Mouse (Mus musculus) megakaryocyte progenitor cell, adult 5-6 weeks (primary cell): ENCODE results near the gene Rasal2. TPM values are rescaled to one million over a fixed set of nuclear protein-coding genes. Genes with fewer than 3 reads are reported as not detected.

ENCODE experiments used
- ATAC-seq: replicated peaks from 2 replicates; pipeline ENCODE4 v1.8.0; 2016; ENCODE audit warnings: mild to moderate bottlenecking, moderate TSS enrichment, inconsistent platforms; ENCODE audit not compliant: poor library complexity
- total RNA-seq, 2 experiments: library from RNA; stranded (forward) in 1 of 2; stranded (reverse) in 1 of 2; fragments of 157-497, 149-512 nt in 1 of 2; fragments of 200-1000 nt in 1 of 2; gene quantifications; 2 replicates each; pipeline versions ENCODE4 v1.2.3 to v1.2.4; 2015 to 2017

Rasal2 gene
- 1.3 and 3.2 TPM in 2 replicates for total RNA-seq (2015)
- 1.7 and 2.0 TPM in 2 replicates for total RNA-seq (2017)

DNA sequence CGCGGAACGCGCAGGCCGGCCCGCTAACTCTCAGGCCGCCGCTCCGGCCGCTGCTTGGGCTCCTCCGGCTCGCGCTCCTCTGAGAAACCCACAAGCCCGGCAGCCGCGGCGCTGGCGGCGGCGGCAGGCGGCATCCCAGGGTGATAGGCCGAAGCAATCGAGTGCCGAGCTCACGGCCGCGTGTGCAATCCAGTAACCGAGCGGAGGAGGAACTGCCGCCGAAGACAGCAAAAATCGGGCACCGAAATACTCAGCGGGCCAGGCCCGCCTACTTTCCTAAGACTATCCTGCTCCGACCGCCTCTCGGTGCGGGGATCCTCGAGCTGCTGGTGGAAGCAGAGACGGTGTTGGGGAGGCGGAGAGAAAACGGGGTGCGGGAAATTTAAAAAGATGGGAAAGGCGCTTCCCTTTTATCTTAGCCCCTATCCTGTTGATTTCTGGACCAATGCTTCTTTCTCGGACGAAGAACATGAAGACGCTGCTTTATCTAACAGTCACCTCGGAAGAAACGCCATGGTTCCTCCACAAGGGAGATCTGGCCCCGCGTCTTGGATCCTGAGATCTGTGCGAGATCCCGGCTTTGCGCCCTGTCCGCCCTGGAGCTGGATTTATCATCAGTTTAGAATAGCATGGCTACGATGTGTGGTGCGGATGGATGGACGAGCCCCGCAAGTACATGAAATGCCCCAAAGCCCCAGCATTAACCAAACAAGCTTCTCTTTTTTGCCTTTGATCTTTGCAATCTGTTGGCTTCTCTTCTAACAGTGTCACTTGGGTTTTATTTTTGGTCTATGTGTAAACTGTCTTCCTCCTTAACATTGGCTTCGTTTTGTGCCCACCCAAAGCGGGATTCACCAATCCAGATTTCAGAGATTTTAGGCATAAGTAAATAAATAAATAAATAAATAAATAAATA is at the start of gene Rasal2:
Rasal2 (minus strand) TSS at position 142 of the 916 bp plus-strand sequence.
- ATAC-seq, result peak; percentile 95

DNA sequence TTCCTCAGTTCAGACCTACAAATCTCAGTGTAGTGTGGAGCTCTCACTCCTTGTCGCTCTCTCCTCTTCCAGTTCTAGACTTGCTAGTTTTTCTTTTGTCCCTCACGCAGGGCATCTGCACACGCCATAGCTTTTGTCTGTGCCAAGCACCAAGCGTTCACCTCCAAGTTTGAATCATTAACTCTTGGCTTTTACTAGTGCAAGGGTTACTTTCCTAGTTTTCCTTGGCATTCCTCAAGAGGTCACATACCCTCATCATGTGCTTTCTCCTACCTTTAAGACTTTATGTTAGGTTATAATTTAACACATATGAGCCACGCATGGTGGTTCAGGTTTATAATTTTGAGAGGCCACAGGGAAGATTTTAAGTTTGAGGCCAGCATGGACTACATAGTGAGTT is 48.9 kb upstream of the Rasal2 start:
- ATAC-seq, result no peak

DNA sequence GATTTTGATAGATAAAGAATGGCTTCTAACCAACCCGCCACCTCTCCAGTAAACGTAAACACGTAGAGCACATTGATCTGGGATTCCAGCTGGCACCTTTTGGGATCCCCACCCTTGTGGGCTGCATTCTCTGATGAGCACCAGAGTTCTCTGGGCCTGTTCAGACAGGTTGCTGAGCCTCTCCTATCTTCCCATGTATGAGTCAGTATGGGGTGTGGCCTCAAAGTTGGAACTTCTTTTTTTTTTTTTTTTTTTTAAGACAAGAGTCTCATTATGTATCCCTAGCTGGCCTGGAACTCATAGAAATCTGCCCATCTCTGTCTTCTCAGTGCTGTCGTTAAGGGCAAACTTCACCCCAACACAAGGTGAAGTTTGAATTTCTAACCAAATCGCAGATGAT is 47.5 kb upstream of the Rasal2 start:
- ATAC-seq, result no peak

DNA sequence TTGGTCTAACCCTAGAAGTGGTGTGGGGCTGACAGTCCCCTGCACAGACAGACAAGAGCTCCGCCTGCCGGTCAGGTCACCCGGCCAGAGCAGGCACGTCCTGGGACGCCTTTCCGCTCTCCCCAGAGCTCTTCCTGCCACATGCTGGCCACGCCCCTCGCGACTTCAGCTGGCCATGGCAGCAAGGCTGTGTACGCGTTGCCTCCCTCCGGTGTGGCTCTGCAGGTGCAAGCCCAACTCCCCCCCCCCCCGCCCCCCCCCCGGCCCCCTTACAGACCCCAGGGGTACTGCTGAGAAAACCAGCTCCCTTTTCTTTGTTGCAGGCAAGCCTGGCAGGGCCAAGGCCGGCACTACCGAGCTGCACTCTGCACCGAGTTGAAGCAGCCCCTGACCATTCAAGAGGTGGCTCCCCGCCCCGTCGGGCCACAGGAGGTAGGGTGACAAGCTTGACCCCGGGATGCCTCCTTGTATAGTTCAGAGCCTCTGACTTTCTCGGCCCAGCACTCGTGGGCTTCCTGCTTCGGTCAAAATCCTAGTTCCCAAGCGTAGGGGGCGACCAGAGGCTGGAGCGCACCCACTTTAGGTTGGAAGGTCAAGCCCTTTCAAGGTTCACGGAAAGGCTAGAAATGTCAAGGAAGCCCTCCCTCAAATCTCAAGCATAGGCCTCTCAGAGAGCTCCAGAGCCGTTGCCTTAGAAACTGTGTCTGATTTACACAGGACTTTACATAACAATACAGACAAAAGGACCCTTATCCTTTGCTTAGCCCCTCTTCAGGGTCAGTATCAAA is 46.2 kb upstream of the Rasal2 start, which contains the start of gene Cryzl2:
Cryzl2 (plus strand) TSS at position 157 of the 788 bp plus-strand sequence.
- ATAC-seq, result peak; percentile 98

DNA sequence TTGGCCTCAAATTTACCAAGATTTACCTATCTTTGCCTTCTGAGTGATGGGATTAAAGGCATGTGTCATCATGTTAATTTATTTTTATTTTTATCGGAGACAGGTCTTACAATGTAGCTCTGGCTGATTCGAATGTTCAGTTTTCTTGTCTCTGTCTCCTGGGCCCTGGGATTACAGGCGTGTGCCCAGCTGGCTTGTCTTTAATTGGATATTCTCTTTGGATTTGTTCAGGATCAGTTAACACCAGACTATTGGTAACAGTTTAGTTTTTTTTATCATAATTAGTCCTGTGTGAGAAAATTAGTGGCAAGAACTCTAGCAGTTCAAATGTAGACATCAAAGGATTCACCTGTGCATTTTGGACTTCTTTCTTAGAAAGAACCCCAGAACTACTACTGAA is 45.4 kb upstream of the Rasal2 start:
- no peak for ATAC-seq

DNA sequence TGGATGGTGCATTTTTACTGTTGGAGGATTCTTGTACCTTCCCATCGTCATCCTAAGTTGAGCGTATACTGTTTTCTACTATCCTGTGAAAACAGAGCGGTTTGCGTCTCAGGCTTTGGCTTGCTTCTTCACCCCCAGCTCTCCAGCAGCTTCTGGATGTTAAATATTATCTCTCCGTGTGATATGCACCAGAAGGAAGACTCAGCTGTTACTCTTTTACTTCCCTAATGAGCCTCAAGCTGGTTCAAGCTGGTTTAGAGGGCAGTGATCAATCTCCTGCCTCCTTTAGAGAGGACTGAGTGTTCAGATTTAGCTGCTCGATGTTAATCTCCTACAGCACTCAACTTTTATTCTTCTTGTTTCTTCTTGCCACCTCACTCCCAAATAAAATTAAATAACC is 42.5 kb upstream of the Rasal2 start:
- no peak for ATAC-seq

DNA sequence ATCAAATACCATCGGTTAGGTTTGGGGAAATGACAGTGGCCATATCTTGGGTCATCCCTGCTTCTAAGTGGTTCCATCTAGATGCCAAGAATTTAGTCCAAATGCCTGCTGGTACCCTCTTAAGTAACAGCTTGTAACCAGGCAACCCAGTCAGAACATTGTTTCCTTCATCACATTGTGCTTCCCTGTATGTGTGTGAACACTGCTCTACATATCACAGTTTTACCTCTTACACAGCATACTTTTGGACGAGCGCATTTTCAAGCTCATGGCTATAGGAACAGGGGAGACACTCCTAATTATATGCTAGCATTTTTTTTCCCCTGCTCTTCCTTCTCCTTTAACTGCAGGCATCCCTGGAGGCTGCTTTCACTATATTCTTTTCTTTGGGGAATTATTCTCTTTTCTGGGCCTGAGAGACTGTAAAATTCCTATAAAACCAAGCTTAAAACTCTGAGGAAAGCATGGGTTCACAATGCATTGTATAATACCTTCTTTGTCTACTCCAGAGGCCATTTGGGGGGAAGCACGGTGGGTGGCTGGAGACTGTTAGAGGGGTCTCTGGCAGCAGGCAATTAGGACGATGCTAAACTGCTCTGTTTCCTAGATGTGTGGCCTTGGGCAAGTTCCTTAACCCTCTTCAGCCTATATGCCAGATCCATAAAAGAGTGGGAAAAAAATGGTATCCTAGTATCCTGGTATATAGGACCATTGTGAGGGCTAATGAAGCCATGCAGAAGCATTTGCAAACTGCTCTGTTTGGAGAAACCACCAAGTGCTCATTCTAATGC is 40.6 kb upstream of the Rasal2 start:
- ATAC-seq, result no peak

DNA sequence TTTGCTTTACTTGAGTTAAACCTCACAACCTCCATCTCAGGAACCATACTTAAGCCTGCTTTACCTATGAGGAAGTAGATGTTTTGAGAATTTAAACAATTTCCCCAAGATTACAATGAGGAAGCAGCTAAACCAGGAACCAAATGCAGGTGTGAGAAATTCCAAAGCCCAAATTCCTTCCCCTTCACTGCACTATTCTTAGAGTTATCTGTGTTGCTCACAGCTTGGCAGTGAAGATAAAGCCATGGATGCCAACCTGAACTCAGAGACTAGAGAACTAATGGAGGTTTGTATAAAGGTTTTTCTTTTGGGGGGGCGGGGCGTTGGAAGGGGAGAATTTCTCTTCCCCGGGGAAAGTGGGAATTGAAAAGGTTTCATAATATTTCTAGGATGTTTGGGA is 39.9 kb upstream of the Rasal2 start:
- no peak for ATAC-seq

DNA sequence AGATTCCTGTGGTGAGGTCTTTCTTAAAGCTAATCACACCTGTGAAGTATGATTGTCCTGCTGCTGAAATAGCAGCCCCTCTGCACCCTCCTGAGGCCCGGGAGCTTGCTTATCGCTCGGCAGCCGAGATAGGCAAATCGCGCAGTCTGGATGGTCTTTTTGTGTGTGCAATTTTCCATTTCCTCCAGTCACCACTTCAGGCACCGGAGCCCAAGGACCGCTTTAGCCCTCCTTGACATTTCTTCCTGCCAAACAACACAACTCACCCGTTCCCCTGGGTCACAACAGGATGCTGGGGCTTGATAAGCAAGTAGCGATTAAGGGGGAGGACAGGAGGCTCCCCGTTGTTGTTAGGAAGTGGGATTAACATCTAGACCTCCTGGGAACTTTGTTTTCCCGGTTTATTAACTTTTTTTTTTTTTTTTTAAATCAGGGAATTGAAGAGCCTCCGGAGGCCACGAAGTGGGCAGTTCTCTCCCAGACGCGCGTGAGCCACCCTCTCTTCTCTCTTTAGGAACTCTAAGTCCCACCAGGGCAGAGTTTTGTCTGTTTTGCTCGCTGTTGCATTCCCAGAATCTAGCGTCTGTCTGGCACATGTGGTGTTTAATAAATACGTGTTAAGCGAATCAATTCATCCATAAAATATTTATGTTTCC is 37.7 kb upstream of the Rasal2 start:
- peak; percentile 26 for ATAC-seq

DNA sequence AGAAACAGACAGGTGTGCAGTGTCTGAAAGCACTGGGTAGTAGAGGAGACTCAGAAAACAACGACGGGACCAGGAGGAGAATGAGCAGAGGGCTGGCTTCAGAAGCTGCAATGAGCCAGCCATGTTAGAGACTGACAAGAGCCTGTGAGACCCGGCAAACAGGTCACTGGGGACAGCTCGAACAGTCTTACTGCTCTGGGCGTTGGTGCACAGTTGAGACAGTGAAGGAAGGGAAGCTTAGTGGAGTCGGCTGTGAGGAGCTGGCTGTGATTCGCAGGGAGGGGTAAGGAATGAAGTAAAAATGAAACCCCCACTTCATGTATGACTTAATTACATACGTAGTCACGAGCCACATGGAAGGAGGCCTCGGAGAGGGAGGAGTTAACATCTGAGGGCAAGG is 37.1 kb upstream of the Rasal2 start:
- ATAC-seq, result peak; percentile 19

DNA sequence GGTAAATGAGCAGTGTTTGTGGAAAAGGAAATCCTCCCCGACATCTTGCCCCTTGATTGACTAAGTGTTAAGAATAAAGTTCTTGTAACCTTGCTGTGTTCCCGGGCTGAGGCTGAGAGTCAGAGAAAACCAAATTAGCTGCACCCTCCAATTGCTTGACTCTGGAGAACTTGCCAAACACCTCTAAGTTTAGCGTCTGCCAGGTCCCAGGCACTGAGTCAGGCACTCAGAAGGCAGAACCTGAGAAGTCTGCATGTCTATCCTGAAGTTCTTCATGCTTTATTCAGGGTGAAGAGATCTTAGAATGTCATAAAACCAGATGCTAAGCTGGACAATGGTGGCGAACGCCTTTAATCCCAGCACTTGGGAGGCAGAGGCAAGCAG is 36.4 kb upstream of the Rasal2 start:
- ATAC-seq, result no peak

DNA sequence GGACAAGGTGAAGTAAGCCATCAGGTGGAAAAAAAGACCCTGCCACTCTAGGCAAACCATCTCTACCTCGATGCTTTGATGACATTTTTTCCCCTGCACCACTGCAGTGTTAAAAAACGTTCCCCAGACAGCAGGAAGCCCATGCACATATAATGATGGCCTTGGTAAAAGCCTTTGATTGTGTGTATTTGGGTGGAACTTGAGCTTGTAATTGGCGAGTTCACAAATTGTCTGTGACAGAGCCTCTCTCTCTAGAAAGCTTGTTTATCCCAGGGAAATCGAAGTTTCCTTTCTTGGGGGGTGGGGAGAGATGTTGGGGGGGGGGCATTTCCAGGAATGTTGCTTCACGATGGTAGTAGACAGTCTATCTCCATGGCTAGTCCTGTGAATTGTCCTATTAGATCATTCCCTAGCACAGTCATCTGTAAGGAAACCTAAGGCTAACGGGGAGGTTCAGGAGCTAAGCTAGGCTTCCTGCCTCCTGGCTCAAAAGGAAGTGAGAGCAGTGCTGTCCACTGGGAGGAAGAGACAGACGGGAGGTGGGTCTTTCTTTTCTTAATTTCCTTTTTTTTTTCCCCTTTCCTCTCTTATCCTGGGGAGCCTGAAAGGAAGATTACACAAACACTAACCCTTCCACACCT is 35.9 kb upstream of the Rasal2 start:
- 0 out of 2 replicates have a peak, but pooled peaks have one; percentile 13 for ATAC-seq

DNA sequence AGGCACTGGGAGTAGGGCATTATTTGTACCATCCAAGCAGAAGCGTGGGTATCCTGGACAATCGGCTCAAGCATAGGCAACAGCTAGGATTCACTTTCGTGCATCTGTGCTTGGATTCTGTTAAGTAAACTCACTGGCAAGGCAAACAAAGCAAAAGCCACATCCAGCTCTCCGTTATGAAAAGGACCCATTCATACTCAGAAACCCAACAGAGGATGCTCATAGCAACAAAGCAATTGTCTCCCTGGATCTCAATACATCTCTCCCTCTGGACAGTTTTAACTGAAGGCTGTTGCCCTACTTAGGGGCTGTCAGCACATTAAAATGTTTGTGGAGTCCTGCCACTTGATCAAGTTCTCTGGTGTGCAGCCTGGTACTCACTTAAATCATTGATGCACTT is 34.7 kb upstream of the Rasal2 start:
- no peak for ATAC-seq

DNA sequence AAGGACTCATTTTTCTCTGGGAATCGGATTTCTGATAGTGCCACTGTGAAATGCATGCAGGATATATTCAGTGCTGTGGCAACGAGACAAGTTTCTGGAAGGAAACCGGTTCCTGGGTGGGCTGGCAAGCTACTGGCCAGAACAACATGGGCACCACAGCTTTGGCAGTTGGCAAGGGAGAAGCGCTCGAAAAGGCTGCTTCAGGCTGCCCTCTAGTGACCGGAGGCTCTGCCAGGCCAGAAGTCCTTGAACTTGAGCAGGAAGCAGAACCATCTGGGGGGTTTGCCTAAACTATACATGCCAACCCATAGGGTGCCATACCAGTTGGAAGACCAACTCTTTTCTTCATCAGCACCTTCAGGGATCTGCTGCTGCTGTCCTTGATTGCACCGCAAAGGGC is 33.9 kb upstream of the Rasal2 start:
- ATAC-seq, result peak; percentile 56

DNA sequence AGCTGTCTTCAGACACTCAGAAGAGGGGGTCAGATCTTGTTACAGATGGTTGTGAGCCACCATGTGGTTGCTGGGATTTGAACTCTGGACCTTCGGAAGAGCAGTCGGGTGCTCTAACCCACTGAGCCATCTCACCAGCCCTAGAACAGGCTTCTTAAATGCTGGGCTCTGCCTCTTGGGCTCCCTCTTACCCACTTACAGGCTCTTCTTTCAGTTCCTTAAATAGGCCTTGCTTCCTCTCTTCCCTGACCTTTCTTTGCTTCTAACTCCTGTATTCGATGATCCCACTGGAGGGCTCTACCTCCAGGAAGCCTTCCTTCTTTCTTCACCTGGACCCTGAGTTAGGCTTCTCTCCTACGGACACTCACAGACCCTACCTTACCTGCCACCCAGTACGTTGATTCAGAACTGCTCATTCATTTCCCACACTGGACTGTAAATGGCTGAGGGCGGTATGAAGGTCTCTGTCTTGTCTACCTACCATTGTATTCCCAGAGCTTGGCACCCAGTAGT is 33.1 kb upstream of the Rasal2 start:
- peak; percentile 53 for ATAC-seq

DNA sequence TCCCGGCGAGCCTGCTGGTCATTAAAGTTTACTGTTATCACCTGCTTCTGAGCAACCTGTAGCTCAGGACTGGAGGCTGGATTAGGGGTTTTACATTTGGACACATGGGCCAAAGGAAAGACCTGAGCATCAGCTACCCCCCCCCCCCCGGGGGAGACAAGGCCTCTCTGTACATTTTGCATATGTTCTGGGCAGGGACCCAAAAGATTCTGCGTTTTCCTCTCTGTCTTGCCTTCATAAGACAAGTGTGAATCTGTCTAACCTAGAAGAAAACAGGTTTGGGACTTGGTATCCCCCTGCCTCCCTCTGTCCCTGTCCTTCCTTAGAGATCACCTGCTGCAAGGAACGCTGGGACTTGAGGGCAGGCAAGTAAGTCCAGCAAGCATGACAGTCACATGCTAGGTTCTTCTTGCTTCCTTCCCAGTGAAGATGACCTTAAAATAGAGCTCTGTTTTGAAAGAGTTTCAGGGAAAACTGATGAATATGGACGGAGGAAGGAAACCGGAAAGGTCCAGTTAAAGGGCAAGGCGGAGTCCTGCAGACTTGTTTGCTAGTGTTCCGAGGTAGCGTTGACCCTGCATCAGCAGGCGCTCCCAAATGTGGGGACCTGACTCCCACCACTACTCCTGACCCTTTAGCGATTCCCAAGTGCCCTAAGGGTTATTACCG is 32.4 kb upstream of the Rasal2 start:
- ATAC-seq, result 0 out of 2 replicates have a peak, but pooled peaks have one; percentile 26

DNA sequence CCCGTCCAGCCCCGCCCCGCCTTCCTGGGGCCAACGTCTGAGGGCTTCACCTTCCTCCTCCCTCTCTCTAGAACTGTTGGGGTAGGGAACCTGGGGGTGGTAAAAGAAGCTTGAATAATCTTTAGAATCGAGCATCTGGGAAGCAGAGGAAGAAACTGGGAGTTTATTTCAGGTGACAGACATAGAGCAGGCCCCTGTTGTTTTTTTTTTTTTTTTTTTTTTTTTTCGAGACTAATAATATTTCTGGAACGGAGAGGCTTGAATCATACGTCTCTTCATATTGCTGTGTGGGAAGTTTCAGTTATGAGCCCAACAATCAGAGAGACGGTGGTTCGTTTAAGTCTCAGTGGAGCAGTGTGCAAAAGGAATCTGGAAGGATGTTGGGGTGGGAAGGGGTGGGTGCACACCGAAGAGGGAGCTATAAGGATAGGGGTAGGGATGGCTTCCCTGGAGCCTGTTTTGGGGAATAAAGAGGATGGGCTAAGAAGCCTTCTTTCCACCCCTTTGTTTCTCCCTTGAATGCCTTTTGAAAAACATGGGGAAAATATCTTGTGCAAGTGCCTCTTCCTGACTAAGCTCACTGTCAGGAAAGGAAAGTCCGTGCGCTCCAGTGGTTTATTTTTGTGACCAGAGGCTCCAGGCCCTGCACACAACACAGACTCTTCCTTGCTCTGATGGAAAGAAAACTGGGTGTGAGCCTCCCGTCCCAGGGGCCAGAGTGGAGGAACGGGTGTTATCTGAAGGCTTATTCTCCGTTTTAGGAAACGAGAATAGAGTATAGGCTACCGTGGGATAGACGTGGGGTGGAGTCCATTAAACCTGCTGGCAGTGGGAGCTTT is 31.5 kb upstream of the Rasal2 start:
- ATAC-seq, result peak; percentile 13

DNA sequence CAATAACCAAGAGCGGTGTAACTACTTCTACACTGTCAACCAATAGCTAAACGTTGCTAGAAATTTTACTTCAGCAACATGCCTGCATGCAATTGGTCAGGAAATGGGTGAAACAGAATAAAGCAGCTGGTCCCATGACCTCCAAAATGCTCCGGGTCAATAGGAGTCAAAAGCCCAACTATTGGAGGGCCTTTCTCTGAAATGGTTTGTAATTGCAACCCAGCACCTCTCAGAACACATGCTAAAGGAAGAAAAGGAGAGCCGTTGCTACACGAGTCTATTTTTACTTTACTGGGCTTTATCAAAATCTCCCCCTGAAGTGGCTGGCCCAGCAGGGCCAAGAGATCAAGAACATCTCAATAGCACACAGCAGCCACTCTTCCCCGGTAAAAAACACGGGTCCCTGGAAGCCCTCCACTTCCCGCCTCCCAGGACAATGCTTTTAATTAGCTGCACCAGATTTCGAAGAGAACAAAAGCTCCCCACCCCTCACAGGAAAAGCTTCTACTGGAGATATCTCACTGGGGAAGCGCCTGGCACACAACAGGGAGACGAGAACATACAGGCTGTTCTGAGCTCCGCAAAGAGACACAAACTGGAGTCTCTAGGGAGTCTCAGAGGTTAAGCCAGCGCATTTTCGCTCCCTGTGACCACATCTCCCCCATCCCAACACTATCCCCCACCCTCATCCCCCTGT is 30.8 kb upstream of the Rasal2 start:
- ATAC-seq, result peak; percentile 24
